Mouse (Mus musculus): ENCODE measurements around the gene Trim11.
"Not testable (repeated sequence)": the region's sequence is repeated elsewhere in the genome, so short reads cannot be mapped to it uniquely, and the experiment has no call there.

Gene Trim11

DNA sequence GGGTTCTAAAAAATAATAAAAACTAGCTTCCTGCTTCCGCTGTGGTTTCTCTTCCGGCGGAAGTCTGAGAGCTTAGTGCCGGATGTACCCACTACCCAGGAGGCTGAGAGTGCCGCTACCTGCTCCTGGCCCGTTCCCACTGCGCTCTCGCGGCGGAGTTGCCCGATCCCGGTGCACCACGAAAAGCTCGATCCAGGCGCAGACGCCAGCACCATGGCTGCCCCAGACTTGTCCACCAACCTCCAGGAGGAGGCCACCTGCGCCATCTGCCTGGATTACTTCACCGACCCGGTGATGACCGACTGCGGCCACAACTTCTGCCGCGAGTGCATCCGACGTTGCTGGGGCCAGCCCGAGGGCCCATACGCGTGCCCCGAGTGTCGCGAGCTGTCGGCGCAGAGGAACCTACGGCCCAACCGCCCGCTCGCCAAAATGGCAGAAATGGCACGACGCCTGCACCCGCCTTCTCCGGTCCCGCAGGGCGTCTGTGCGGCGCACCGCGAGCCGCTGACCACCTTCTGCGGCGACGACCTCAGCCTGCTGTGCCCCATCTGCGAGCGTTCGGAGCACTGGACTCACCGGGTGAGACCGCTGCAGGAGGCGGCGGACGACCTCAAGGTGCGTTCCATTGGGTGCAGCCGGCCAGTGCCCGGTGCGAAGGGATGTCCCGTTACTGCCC lies at the start of gene Trim11:
Gene Trim11, plus strand, starts transcription at position 67 of the 679 bp plus-strand sequence.
- DNase-seq (ENCODE audit: low read depth), result no peak

DNA sequence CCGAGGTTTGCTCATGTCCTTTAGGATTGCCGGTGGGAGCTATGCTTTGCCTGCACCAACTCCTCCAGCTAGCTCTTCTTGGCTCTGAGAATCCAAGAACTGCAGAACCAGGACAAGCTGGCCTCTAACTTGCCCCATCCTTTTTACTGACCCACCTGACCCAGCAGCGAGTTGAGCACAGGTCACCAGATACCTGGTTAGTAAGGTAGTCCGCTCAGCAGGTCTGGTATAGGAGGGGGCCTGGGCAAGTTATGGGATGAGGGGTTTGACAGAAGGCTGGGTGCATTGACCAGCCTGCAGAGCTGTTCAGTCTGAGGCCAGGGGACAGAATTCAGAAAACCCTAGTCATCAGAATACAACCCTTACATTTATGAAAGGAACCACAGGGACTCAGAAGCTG lies 48.8 kb upstream of the Trim11 start:
- no peak for DNase-seq (ENCODE audit: low read depth)

DNA sequence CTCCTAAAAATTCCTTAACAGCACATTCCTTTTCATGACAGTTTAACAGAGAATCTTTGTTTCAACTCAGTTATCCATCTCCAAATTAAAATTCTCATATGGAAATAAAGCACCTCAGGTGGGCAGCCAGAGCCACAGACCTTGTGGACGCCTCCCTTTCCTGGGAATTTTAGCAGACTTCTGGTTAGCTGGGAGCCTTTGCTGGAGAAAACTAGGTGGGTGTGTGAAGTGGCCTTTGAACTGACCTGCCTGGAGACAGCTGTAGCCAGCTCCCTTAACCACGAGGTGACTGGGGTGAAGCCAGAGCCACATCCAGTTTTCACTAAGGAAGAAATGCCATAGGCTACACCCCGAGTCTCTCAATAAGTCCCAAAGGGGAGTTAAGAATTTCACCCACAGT lies 48.3 kb upstream of the Trim11 start:
- DNase-seq (ENCODE audit: low read depth), result no peak

DNA sequence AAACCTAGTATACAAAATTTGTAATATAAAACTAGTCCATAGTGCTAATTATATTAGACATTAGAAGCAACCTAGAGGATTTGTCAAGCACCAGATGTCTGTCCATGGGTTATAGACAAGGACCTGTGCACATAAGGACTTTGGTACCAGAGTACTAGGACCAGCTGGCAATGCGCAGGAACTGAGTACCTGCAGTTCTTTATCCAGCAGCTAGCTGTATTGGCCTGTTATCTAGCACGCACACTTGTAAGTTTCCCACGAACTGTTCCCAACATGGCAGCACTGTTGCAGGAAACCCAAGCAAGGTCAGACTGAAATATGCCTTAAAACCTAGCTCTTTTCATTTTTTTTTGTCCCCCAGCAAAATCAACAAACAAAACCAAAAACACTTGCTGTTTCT lies 47.6 kb upstream of the Trim11 start:
- no peak for DNase-seq (ENCODE audit: low read depth)

DNA sequence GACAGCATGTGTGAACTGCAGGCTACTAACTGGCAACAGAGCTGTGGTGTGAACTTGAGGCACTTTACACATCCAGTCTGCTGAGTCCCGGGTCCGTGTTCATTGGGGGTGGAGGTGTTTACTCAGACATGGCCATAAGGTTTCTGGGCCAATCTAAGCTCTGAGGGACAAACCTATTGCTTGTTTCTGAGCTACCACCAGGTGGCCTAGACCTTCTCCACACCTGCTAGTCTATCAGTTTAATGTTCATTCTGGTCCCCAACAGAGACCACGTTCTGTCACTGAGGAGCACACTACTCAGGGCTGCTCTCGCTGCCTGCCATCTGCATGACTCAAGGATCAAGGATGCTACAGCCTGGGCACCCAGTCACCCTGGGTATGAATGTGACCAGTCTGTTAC lies 46.3 kb upstream of the Trim11 start:
- DNase-seq (ENCODE audit: low read depth), result no peak

DNA sequence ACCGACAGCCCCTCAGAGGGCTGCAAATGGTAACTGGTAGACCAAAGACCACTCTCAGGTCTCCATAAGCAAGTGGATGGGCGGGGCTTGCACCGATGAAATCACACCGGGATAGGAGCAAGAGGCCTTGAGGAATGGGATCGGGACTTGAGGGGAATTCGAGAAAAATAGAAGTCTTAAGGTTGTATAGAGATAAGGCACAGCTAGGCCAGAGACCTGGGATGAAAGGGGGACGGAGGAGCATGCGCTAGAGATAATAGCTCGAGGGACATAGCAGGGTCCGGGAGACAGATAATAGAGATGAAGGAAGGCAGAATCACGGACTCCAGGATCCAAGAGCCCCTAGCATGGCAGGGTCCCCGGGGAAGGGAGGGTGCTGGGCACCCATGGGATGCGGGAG lies 40.0 kb upstream of the Trim11 start:
- DNase-seq (ENCODE audit: low read depth), result no peak

DNA sequence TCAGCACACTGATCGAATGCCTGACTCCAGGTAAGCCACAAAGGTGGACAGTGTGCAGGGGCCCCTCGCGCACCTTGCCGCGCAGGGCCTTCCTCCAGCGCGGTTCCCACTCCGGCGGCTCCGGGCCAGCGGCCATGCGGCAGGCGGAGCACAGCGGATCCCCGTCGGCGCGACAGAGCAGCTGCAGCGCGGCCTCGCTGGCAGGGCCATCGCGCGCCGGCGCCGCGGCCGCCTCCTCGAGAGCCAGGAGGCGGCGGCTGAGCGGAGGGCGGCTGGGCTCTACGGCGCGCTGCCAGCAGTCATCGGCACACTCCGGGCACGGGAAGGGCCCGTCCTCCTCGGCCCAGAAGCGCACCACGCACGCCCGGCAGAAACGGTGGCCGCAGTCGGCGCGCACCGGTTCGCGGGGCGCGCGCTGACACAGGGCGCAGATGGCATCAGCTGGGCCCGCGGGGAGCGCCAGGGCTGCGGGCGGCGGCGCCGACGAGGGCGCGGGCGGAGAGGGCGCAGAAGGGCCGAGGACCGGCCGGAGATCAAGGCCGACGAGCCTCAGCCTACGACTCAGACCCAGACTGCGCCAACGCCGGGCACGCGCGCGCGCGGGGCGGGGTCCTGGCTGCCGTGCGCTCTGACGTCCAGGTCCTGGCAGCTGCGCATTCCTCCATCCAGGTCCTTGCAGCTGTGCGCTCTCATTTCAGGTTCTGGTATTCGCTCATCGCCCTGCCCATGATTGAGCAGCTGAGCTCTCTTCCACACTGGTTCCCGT lies 39.4 kb upstream of the Trim11 start, which contains the start of gene Rnf187:
Gene Rnf187, minus strand, starts transcription at position 595 of the 766 bp plus-strand sequence.
- peak; percentile 68 for DNase-seq (ENCODE audit: low read depth)

DNA sequence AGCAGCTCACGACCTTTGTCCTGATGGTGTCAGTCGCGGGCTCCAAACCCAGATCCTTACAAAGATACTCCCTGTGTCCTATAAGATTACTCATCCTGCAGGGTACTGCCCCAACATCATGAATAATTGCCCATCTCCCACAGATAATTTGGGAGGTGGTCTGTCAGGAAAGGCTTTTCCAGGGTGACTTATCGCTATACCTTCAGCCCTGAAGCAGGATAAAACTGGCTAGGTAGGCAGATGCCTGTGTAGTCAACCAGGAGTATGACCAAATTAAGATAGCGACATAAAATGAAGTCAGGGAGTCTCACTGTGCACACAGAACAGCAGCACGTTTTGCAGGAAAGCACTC lies 38.8 kb upstream of the Trim11 start:
- no peak for DNase-seq (ENCODE audit: low read depth)

DNA sequence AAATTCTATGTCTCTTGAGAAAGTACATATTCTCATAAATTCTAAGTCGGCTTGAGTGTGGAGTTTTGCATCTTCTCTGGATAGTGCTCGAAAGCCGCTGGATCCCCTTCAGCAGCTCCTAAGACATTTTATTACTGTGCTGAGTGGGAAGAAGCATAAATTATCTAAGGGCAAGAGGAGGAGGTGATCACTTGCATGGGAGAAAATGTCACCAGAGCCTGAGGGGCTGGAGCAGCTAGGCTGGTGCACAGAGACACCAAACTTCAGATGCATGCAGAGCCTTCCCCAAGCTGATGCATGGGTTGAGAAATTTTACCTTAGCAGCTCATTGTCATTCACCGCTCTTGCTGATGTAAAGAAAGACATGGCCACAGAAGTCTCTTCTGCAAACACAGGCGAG lies 33.8 kb upstream of the Trim11 start:
- no peak for DNase-seq (ENCODE audit: low read depth)

DNA sequence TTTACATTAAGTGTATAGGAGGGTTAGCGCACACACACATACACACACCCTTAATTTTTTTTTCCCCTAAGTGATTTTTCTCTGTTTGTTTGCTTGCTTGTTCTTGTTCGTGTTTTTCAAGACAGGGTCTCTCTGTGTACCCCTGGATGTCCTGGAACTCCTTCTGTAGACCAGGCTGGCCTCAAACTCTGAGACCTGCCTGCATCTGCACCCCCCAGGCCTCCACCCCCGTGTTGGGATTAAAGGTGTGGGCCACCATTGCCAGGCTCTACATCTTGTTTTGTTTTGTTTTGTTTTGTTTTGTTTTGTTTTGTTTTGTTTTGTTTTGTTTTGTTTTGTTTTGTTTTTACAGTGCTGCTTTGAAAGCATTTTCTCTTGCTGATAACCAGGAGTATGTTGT lies 30.6 kb upstream of the Trim11 start:
- no peak for DNase-seq (ENCODE audit: low read depth)

DNA sequence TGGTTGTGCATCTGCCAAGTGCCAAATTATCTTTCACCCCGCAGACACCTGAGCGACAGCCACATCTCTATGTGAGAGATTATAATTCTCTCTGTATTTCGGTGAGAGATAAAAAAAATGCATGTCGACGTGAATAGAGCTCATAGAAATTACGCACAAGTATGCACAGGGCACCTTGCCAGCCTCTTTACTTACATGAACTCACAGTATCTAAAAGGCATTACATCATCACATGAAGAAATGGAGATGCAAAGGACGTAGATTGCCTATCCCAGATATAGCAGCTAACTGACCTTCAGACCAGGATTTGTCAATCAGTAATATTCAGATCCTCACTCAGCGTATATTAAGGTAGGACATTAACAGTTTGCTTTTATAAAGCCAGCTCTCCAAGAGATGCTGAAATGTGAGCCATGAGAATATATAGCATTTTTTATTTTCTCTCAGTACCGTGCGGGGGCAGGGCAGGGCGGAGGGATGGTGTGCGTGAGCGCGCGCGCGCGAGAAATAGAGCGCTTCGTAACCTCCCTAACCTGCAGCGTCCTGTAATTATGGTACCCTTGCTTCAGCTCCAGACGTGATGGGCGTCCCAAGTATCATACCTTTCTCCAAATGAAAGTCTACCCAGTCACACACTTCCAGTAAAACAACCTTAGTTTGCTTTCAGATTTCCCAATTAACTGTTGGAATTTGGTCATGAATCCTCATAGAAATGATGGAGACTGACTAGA lies 29.9 kb upstream of the Trim11 start:
- DNase-seq (ENCODE audit: low read depth), result no peak

DNA sequence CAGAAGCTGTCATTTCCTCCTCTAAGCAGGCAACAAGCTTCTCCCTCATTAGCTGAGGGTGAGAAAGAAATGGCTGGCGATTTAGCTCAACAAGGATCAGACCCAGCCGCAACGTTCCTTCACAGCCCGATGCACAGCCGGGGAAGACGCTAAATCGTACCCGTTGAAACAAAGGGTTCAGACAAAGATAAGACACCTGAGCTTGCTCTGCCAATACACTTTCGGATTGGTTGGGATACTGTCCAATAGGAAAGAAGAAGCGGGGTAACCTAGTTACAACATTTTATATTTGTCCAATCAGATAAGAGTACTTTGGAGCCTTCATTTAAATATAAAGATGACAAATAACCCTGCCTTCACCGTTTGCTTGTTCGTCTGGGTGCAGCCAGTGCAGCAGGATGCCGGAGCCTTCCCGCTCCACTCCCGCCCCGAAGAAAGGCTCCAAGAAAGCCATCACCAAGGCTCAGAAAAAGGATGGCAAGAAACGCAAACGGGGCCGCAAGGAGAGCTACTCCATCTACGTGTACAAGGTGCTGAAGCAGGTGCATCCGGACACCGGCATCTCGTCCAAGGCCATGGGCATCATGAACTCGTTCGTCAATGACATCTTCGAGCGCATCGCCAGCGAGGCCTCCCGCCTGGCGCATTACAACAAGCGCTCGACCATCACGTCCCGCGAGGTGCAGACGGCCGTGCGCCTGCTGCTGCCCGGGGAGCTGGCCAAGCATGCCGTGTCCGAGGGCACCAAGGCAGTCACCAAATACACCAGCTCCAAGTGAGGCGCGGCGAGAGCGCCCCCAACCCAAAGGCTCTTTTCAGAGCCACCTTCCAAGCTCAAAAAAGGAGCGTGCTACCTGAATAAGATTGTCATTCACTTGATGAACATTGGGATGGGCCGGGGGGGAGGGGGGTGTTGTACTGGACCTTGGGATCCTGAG lies 29.1 kb upstream of the Trim11 start, which contains the start of gene Hist3h2ba:
Gene Hist3h2ba, plus strand, starts transcription at position 379 of the 938 bp plus-strand sequence.
- no peak for DNase-seq (ENCODE audit: low read depth)

DNA sequence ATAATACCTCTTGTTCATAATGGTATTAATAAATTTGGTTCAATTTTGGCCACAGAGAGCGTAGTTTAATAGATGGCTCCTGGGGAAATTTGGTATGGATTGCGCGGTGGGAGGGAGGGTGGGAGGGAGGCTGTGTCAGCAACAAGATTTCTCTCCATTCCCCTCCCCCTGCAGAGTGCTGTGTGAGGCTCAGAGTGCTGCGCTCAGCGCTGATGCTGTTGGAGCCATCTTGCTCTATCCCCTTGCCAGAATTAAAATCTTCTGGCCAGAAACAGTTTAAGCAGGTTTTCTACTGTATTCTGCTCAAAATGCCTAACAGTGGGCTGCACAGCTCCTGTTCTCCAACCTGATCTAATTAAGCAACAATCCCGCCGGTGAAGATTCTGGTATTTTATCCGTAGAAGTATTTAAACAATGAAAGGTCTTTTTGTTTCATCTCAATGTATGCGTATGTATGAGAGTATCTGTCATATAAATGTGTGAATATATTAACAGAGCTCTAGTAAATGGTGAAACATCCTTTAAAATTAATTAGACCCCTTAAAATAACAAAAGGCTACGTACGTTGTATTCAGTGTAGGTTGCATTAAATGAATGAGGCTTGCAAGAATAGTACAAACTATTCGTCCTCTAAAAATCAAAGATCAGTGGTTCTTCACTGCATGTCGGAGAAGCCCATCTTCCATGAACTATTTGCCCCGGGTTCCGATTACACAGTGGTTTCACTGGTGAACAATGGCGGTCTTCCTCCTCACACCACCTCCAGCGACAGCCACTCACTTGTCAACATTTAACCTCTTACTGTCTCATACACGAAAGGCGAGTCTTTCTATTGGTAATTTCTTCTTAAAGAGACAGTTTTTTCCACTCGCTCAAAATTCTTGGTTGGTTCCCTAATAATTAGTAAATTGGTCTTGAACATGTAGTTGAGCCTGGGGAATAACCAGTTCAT lies 28.1 kb upstream of the Trim11 start:
- DNase-seq (ENCODE audit: low read depth), result no peak

DNA sequence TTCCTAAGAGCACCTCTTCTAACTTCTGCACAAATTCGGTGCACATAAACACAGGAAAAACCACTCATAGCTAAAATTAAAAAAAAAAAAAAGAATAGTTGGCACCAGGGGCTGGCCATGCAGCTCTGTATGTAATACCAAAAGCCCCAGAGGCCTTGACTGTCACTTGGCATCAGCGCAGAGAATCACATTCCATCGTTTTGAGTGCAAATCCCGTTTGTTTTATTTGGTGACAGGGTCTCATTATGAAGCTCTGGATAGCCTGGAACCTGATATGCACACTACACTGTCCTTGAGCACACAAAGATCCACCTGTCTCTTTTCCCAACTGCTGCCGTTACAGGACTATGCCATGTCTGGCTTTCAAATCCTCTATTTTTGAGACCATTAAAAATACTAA lies 26.7 kb upstream of the Trim11 start:
- DNase-seq (ENCODE audit: low read depth), result no peak

DNA sequence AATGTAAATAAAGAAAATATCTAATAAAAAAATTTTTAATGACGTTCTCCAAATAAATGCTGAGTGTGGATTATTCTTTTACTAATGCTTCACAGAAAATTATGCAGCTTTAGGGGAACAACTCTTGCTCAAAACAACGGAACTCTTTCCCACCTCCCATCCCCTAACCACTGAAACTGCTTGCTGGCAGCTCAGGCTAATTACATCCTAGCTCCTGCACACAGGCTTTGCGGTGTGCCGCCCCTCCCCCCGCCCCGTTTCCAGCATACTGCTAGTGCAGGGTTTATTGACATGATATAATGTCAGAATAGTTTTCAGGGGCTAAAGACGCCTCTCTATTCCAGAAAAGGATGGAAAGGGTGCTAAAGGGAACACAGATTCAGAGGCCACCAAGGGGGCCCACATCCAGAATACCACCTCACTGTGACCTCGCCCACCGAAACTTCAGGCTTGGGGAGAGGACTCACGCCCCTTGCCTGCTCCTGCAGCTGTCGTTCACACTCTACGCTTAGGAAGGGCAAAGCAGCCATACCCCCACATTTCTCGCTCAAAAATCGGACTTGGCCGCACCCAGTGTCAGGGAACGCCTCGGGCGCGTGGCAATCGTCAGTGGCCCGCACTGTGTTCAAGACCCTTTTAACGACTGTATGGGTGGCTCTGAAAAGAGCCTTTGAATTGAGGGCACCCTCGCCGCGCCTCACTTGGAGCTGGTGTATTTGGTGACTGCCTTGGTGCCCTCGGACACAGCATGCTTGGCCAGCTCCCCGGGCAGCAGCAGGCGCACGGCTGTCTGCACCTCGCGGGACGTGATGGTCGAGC lies 24.3 kb upstream of the Trim11 start:
- no peak for DNase-seq (ENCODE audit: low read depth)

DNA sequence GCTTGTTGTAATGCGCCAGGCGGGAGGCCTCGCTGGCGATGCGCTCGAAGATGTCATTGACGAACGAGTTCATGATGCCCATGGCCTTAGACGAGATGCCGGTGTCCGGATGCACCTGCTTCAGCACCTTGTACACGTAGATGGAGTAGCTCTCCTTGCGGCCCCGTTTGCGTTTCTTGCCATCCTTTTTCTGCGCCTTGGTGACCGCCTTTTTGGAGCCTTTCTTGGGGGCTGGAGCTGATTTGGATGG lies 23.8 kb upstream of the Trim11 start:
- DNase-seq (ENCODE audit: low read depth), result not testable (repeated sequence)

DNA sequence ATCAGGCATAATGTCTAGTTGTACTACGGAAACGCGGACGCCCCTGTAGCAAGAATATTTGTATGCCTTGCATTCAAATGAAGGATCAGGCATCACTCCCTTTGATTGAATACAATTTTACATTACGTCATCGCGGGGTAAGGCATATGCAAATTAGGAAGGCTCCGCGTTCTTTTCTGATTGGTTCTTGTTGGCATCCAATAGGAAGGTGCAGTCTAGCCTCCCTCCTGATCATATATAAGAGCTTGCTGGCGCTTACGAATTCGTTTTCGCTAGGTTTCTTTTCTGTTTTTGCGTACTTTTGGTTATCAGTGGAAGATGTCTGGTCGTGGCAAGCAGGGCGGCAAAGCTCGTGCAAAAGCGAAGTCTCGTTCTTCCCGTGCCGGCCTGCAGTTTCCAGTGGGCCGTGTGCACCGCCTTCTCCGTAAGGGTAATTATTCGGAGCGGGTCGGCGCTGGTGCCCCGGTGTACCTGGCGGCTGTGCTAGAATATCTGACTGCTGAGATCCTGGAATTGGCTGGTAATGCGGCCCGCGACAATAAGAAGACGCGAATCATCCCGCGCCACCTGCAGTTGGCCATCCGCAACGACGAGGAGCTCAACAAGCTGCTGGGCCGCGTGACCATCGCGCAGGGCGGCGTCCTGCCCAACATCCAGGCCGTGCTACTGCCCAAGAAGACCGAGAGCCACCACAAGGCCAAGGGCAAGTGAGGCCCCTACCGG lies 23.3 kb upstream of the Trim11 start, which contains the start of the genes Hist3h2a and Trim17:
Gene Hist3h2a, plus strand, starts transcription at position 266 of the 723 bp plus-strand sequence.
Gene Trim17, plus strand, starts transcription at position 266 of the 723 bp plus-strand sequence.
- peak; percentile 74 for DNase-seq (ENCODE audit: low read depth)

DNA sequence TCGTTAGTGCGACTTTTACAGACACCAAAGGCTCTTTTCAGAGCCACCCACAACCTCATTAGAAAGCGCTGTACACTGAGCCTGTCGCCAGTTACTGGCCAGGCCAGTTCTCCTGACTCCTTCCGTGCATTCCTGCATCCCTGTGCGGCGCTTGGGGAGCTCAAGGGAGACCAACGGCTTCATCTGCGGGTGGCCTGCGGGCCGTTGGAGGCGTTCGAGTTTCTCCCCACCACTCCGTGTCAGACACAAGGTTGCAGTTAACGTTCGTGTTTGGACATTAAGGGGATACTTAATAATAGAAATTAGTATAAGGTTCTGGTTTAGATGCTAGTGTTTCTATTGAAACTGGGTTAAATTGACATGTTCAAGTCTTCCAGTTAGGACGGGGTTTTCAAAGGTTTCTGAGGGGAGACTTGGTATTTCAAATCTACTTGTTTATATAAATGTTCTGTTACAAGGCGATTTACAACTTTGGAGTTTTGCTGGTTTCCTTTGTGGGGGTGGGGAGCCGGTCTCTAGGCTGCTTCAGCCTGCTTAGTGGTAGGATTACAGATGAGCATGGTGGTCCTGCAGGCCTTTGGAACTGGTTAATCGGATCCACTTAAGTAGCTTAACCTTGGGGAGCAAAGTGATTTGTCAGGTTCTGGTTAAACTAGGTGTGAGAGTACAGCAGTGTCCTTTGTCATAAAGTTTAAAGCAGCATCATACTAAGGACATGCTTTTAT lies 22.6 kb upstream of the Trim11 start:
- DNase-seq (ENCODE audit: low read depth), result no peak

DNA sequence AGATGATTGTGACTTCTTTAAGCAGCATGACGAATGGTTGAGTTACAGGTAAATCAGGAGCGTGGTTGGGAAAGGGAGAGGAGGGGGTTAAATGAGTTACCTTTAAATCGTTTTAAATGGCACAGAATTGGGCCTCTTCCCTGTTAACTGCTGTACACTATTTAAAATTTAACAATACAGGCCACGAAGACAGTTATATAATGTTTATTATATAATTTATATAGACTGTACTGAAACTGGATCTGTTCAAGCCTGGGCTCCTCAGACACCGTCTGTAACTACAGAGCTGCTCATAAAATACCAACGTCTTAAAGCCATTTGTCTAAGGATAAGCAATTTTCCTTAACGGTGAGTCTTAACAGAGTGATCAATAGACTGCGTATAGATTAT lies 22.0 kb upstream of the Trim11 start:
- no peak for DNase-seq (ENCODE audit: low read depth)
